Mouse (Mus musculus) heart, adult 2 months (tissue): ENCODE measurements around the gene Tssk1. TPM values are rescaled to one million over a fixed set of nuclear protein-coding genes. Genes with fewer than 3 reads are reported as not detected.

Experiments used
- DNase-seq, 2 experiments: peaks; one replicate each; pipeline ENCODE4 v3.0.0; 2021
- H3K27ac ChIP-seq: fragments of 200-600 bp; 2 replicates; pipeline ENCODE4 v1.8.1; 2022
- H3K27me3 ChIP-seq: fragments of 200-500 bp; 2 replicates; pipeline ENCODE4 v1.6.1; 2012; ENCODE audit warnings: mild to moderate bottlenecking, low read length, inconsistent platforms, mixed read lengths; ENCODE audit not compliant: control insufficient read depth, insufficient read depth
- H3K36me3 ChIP-seq: fragments of 200-500 bp; 2 replicates; pipeline ENCODE4 v1.6.1; 2012; ENCODE audit warnings: low read length, inconsistent platforms; ENCODE audit not compliant: control insufficient read depth, insufficient read depth
- H3K4me1 ChIP-seq: fragments of 200-500 bp; 2 replicates; pipeline ENCODE4 v1.6.1; 2011; ENCODE audit warnings: low read length; ENCODE audit not compliant: control insufficient read depth, insufficient read depth
- H3K4me3 ChIP-seq: fragments of 200-600 bp; 2 replicates; pipeline ENCODE4 v1.8.1; 2022
- H3K79me2 ChIP-seq: fragments of 200-500 bp; replicated peaks from 2 replicates; pipeline ENCODE4 v1.6.1; 2012; ENCODE audit warnings: mild to moderate bottlenecking, inconsistent platforms, low read length, moderate library complexity, mixed read lengths; ENCODE audit not compliant: control insufficient read depth, insufficient read depth
- H3K9ac ChIP-seq: fragments of 200-500 bp; 2 replicates; pipeline ENCODE4 v1.6.1; 2012; ENCODE audit warnings: low read depth, mild to moderate bottlenecking, control low read depth, inconsistent platforms, low read length, mixed read lengths
- CTCF ChIP-seq: fragments of 200-600 bp; IDR thresholded peaks from 2 replicates; pipeline ENCODE4 v1.8.1; 2022; ENCODE audit warnings: antibody characterized with exemption, mild to moderate bottlenecking, moderate library complexity
- EP300 ChIP-seq: fragments of 200-500 bp; IDR thresholded peaks from 2 replicates; pipeline ENCODE4 v1.6.1; 2011; ENCODE audit warnings: low read depth, low read length, control low read depth; ENCODE audit not compliant: insufficient read depth
- POLR2A ChIP-seq: fragments of 200-500 bp; IDR thresholded peaks from 2 replicates; pipeline ENCODE4 v1.6.1; 2011; ENCODE audit warnings: mild to moderate bottlenecking, low read depth, low read length, control low read depth; ENCODE audit not compliant: insufficient read depth
- WGBS: fragments of 180-500 bp; shearing (Covaris S2); methylation state at CpG from one replicate; pipeline ENCODE4 v1.1.7; 2018; 5-methylcytosine and 5-hydroxymethylcytosine counted together
- intact Hi-C: fragments of 180-260 bp; cut with DNase I; formaldehyde crosslinking; loops from one replicate; pipeline ENCODE4 v1.15.1; 2025
- polyA plus RNA-seq: library from polyadenylated mRNA; depleted of rRNA; stranded (reverse); fragments of >200 nt; gene quantifications from 2 replicates; pipeline ENCODE4 v1.2.3, GENCODE M21; 2012
- total RNA-seq, 2 experiments: library from RNA; stranded (reverse); gene quantifications; 2 replicates each; pipeline ENCODE4 v1.2.3; 2021

The Tssk1 gene
- total and polyA plus RNA-seq, 3 experiments = 0.16 to 0.27 (median 0.16) TPM

DNA sequence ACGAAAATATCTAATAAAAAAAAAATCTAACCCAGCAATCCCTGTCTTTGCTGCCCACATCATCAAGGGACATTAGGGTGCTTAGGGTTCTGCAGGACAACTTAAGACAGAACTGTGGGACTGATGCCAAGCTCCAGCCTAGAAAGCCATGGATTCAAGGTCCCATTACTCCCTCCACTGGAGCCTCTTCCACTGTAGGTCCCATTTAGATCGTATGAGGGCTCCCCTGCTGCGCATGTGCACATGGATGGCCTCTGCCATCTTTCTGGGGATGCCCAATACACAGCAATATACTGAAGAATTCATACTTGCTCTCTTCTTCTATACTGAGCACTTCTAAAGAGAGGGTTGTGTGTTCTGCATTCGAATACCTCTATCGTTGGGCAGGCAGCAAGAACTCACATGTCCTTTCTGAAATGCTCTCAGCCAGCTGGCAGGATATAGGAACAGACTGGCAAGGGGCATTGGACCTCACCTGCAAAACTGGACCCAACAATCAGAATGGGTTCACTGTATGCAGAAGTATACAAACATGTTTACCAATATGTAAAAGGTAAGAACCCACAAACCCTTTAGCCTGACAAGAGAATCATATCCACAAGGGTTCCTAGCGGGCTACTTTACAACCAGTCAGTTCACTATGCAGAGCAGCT, 4.2 kb upstream of the Tssk1 start:
- DNase-seq = no peak
- intact Hi-C loops = no loop called here
- no peaks in the 10 kb centered on the region for H3K27me3 ChIP-seq
- H3K4me3 ChIP-seq = no peak overlapping the region
- 81% methylated on average over 6 of the region's 6 CpGs for WGBS
- TF ChIP-seq EP300 = no peak
- TF ChIP-seq CTCF = no peak
- no peak for TF ChIP-seq POLR2A
- H3K79me2 ChIP-seq = peaks cover 13% of the 10 kb centered on the region
- peaks cover 3% of the 10 kb centered on the region; the same call in 1 of the 2 replicates for H3K36me3 ChIP-seq
- no peak overlapping the region for H3K9ac ChIP-seq
- H3K27ac ChIP-seq = no peak overlapping the region
- peaks cover 10% of the 10 kb centered on the region for H3K4me1 ChIP-seq

DNA sequence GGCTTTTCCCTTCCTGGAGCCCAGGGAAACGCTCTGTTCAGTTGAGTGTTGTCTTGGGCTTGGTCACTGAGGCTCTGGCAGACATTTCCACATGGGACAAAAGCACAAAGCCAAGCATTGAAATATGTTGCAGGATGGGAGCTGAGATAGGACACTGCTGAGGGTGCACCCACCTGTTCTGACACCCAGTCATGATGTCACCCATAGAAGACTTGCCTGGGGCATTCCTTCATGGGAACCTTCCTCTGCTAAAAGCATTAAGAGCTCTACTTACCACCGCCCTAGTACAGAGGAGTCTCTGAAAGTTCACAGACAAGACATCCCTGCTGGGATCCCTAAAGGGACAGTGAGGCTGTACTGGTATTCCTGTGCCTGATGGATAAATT, 3.7 kb upstream of the Tssk1 start:
- Histone ChIP-seq H3K4me1 (peaks cover 10% of the 10 kb centered on the region), H3K36me3 (peaks cover 3% of the 10 kb centered on the region; the same call in 1 of the 2 replicates), H3K27ac (no peak overlapping the region), H3K79me2 (peaks cover 13% of the 10 kb centered on the region), H3K27me3 (no peaks in the 10 kb centered on the region), H3K4me3 (peak overlapping the region; percentile 76), H3K9ac (peak overlapping the region; percentile 19; the same call in 1 of the 2 replicates)
- no peak for TF ChIP-seq POLR2A
- no peak for TF ChIP-seq CTCF
- TF ChIP-seq EP300 = no peak
- DNase-seq = no peak
- intact Hi-C loops = no loop called here
- 31% methylated on average over 2 of the region's 2 CpGs for WGBS

DNA sequence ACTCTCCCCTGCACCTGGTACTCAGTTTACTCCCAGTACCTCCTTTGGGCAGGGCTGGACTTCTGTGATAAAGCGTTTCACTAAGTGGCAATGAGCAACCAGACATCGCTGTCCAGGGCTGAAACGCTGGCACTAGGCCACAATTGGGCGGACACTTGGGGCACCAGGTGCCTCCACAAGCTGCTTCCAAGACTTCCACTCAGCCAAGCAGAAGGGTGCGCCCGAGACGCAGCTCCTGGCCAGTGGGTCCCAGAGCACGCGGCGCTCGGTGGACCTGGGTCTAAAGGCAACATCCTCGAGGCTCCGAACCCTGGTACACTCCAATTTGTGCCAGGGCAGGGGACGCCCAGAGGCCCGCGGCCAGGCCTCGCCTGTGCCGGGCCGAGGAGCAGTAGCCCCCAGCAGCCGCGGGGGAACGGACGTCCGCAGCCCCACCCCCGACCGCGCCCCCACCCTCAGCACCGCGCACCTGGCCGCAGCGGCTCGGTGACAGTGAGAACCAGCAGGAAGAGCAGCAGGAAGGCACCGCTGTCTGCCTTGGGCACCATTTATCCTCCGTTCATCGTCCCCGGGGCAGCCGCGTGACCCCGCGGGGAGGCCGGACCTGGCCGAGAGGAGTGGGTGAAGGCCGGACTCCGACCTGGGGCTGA, 3.0 kb upstream of the Tssk1 start:
- Histone ChIP-seq H3K27ac (peak overlapping the region; percentile 98), H3K27me3 (no peaks in the 10 kb centered on the region), H3K36me3 (peaks cover 3% of the 10 kb centered on the region; the same call in 1 of the 2 replicates), H3K4me1 (peaks cover 8% of the 10 kb centered on the region), H3K9ac (peak overlapping the region; percentile 87), H3K4me3 (peak overlapping the region; percentile 76), H3K79me2 (peaks cover 8% of the 10 kb centered on the region; the same call in 1 of the 2 replicates)
- peak; percentile 72 to 78 for DNase-seq
- TF ChIP-seq CTCF = no peak
- WGBS = under 1% methylated on average over 43 of the region's 44 CpGs
- intact Hi-C loops = no loop called here

DNA sequence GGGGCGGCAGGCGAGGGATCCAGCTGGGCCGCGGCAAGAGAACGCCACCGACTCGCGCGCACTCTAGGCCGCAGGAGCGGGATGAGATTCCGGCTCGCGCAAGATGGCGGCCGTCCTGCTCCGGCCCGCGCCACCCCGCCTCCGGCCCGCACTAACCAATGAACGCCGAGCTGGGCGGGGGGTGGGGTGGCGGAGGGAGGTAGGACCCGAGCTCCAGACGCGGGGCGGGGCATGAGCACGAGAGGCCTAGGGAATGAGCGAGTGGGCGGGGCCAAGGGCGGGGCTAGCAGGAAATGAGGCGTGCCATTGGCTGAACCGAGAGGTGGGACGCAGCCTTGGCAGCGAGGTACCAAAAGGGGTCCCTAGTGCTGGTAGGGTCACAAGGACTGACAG, 2.5 kb upstream of the Tssk1 start, which contains the start of gene Gm20518:
Gm20518 (minus strand) TSS at position 105 of the 393 bp plus-strand sequence.
- intact Hi-C loops = no loop called here
- peak; percentile 99 for DNase-seq
- Histone ChIP-seq H3K4me1 (peaks cover 8% of the 10 kb centered on the region), H3K4me3 (peak within 1 kb of the TSS; percentile 76), H3K9ac (peak within 1 kb of the TSS; percentile 87), H3K27me3 (no peaks in the 10 kb centered on the region), H3K79me2 (peaks cover 8% of the 10 kb centered on the region; the same call in 1 of the 2 replicates), H3K36me3 (peaks cover 3% of the 10 kb centered on the region; the same call in 1 of the 2 replicates), H3K27ac (peak within 1 kb of the TSS; percentile 98)
- WGBS = under 1% methylated on average over 38 of the region's 38 CpGs
- TF ChIP-seq EP300 = no peak
- TF ChIP-seq CTCF = no peak
- peak; percentile 84 for TF ChIP-seq POLR2A

DNA sequence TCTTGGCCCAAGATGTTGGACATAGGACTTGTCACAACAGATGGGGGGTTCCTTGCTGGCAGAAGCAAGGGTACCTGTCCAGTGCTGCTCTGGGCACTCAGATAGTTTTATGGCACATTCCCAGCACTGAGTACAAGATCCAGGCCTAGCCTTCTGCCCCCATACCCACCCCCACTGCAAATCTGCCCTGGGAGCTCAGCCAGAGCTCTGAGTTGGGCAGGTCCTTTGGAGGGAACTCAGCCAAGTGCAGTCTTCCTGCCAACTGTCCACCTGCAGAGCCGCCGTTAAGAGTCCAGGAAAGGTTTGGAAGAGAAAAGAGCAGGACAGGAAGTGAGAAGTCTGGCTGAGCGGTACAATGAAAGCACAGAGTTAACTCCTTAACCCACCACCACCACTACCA, 1.4 kb upstream of the Tssk1 start:
- WGBS = 12% methylated on average over 3 of the region's 3 CpGs
- Histone ChIP-seq H3K4me3 (no peak overlapping the region), H3K27ac (peak overlapping the region; percentile 98), H3K79me2 (peaks cover 6% of the 10 kb centered on the region; the same call in 1 of the 2 replicates), H3K4me1 (peaks cover 8% of the 10 kb centered on the region), H3K9ac (no peak overlapping the region), H3K36me3 (peaks cover 3% of the 10 kb centered on the region; the same call in 1 of the 2 replicates), H3K27me3 (no peaks in the 10 kb centered on the region)
- no peak for TF ChIP-seq EP300
- intact Hi-C loops = loop anchor here (1.0 kb wide), 1 partner anchor 18 kb away; no protein-coding TSS in a partner anchor
- peak; percentile 52 to 60 for DNase-seq

DNA sequence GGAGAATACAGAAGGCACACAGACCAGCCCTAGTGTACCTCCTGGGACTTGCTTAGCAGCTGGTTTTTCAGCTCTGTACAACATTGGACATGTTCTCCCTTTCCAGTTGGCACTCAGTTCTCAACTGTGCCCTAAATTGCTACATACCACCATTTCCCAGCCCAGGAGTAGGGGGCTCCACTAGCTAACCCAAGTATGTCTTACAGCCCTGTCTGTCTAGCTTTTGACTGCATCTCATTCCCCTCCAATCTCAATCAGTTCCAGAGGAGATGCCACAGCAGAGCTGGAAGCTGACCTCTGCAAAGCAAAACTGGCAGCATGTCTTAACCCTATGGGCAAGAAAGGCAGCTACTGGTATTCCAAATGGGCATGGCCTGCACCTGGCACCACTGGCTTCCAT, 2.1 kb downstream of the Tssk1 start:
- Histone ChIP-seq H3K36me3 (no peaks in the 10 kb centered on the region), H3K79me2 (no peaks in the 10 kb centered on the region), H3K4me3 (no peak overlapping the region), H3K27me3 (no peaks in the 10 kb centered on the region), H3K27ac (no peak overlapping the region), H3K4me1 (no peaks in the 10 kb centered on the region; the same call in 1 of the 2 replicates), H3K9ac (no peak overlapping the region)
- DNase-seq = no peak
- intact Hi-C loops = no loop called here
- TF ChIP-seq EP300 (no peak), CTCF (no peak), POLR2A (no peak)
